Mouse (Mus musculus): ENCODE measurements around the gene Dazl. TPM values are rescaled to one million over a fixed set of nuclear protein-coding genes. Genes with fewer than 3 reads are reported as not detected.

The Dazl gene
- polyA plus RNA-seq, 1 experiment: not detected

DNA sequence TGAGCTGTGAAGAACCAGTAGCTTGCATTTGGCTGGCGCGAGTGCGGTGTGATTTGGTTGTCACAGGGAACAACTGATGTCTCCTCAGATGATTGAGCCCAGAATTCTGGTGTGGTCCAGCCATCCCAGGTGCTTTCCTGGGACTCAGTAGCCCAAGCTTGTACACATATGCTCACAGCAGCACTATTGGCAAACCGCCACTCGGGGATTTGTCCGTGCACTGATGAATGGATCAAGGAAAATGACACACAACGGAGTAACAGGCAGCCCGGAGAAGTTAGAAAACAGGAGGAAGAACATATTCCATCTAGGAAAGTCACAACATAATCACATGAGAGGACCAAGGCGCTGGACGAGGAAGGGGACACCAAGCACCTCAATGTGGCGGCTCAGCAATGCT lies 60.6 kb downstream of the Dazl start:
- 89% methylated on average over 11 of the region's 11 CpGs for WGBS
- Histone ChIP-seq H3K4me1 (ENCODE audit: control insufficient read depth, insufficient read depth, low read length) (no peaks in the 10 kb centered on the region), H3K27ac (ENCODE audit: control insufficient read depth, insufficient read depth, low read depth, low read length, poor library complexity) (no peak overlapping the region), H3K4me3 (replicated peaks; ENCODE audit: control insufficient read depth, low read depth, low read length) (no peak overlapping the region)
- TF ChIP-seq CTCF (IDR thresholded peaks at IDR 0.05; ENCODE audit: control insufficient read depth, insufficient read depth, low read length): no peak
- TF ChIP-seq POLR2A (IDR thresholded peaks at IDR 0.05; ENCODE audit: borderline replicate concordance, control insufficient read depth, low read depth, low read length): no peak

- Histone ChIP-seq H3K27ac (ENCODE audit: control insufficient read depth, insufficient read depth, low read depth, low read length, poor library complexity) (no peak overlapping the region), H3K4me3 (replicated peaks; ENCODE audit: control insufficient read depth, low read depth, low read length) (no peak overlapping the region), H3K4me1 (ENCODE audit: control insufficient read depth, insufficient read depth, low read length) (no peaks in the 10 kb centered on the region)
- no peak for TF ChIP-seq CTCF (IDR thresholded peaks at IDR 0.05; ENCODE audit: control insufficient read depth, insufficient read depth, low read length)
- no peak for TF ChIP-seq POLR2A (IDR thresholded peaks at IDR 0.05; ENCODE audit: borderline replicate concordance, control insufficient read depth, low read depth, low read length)
- WGBS: 88% methylated on average over 8 of the region's 8 CpGs
Observed at GRCm38 (mm10) chr17:50231206-50231605, 62.2 kb downstream of the Dazl start.

- 47% methylated on average over 4 of the region's 4 CpGs for WGBS
- H3K27ac ChIP-seq (ENCODE audit: control insufficient read depth, insufficient read depth, low read depth, low read length, poor library complexity): no peak overlapping the region
- TF ChIP-seq CTCF (IDR thresholded peaks at IDR 0.05; ENCODE audit: control insufficient read depth, insufficient read depth, low read length) (no peak), POLR2A (IDR thresholded peaks at IDR 0.05; ENCODE audit: borderline replicate concordance, control insufficient read depth, low read depth, low read length) (no peak)
- H3K4me1 ChIP-seq (ENCODE audit: control insufficient read depth, insufficient read depth, low read length): no peaks in the 10 kb centered on the region
- H3K4me3 ChIP-seq (replicated peaks; ENCODE audit: control insufficient read depth, low read depth, low read length): no peak overlapping the region
Observed at GRCm38 (mm10) chr17:50229534-50229933, 63.9 kb downstream of the Dazl start.

Other genes with a start within 250 kb of the Dazl start
- gene Rftn1, start 103.0 kb downstream of the Dazl start, polyA plus RNA-seq (2011; ENCODE audit: insufficient read depth, insufficient read length, low replicate concordance, missing spikeins): 10.1 and 18.0 TPM in 2 replicates
- gene Plcl2, start 215.8 kb upstream of the Dazl start, polyA plus RNA-seq (2011; ENCODE audit: insufficient read depth, insufficient read length, low replicate concordance, missing spikeins): 29.5 and 33.4 TPM in 2 replicates